Mouse (Mus musculus): ENCODE results near the gene Car1.
"Not testable (repeated sequence)": the region's sequence is repeated elsewhere in the genome, so short reads cannot be mapped to it uniquely, and the experiment has no call there.

The Car1 gene
- long read RNA-seq, experiment 1: 0 reads
- long read RNA-seq, experiment 2: 0 reads

- intact Hi-C loops (cut with DNase I): no loop called here
Observed at GRCm38 (mm10) chr3:14808211-14808610, at the start of gene Car1. TSS of gene Car1 (minus strand) at chr3:14808368.

GRCm38 (mm10) chr3:14857874-14858273, 49.7 kb upstream of the Car1 start:
- intact Hi-C loops (cut with DNase I): no loop called here

DNA sequence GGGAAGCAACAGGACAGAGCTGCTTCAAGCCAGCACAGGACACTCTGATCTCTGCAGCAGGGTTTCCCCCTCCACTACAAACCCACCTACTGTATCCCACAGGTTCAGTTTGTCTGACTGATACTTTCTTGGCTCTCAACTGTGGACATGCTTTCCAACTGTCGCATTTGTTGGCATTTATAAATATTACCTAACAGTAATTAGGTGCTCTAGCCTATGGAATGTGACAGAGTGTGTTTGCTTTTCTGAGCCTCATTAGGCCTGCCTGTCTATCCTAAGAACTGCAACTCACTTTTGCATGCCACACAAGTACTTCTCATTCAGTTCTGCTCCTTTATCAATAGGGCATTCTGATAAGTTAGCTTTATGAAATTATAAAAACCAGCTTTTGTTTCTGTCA, 46.3 kb upstream of the Car1 start:
- intact Hi-C loops (cut with DNase I): no loop called here

- intact Hi-C loops (cut with DNase I): no loop called here
Observed at GRCm38 (mm10) chr3:14853966-14854365, 45.8 kb upstream of the Car1 start.

DNA sequence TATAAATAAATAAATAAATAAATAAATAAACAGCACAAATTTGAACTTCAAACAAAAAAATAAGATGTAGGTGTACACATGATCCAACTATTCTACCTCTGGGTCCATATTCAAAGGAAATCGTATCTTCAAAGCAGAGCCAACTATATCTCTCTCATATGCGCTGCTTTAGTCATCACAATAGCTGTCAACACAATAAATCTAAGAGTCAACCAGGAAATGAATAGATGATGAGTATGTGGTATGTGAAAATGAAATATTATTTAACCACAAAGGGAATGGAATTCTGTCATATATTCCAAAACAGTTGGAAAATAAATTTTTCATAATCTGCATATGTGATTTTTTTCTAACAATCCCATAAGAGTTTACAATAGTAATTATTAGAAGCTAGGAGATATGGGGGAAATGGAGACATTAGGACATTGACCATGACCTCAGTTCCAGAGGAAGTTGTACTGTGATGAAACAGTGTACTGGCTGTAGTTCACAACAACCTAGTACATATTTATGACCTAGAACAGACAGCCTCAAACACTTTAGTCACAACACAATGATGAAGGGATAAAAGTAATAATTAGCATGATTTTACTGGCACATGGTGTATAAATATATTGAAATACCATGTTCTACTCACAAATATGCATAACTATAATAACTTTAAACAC, 40.6 kb upstream of the Car1 start:
- intact Hi-C loops (cut with DNase I): no loop called here

GRCm38 (mm10) chr3:14839466-14840118, 31.4 kb upstream of the Car1 start:
- intact Hi-C loops (cut with DNase I): no loop called here

DNA sequence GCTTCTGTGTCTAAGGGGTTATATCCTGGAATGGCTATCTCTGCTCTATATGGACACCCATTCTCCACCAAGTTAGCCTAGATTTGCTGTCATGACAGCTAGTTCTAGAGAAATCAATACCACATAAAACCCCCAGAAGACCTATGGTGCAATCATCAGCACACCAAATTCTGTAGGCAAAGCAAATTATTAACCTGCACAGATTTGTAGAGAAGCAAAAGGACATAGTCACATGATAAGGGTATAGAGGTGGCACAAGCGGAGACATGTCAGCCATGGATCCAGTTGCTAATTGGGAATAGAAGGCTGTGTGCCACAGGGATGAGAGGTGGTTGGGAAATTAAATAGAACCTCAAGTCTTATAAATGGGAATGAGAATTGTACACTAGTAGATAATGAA, 30.8 kb upstream of the Car1 start:
- intact Hi-C loops (cut with DNase I): no loop called here

GRCm38 (mm10) chr3:14832766-14833165, 24.6 kb upstream of the Car1 start:
- intact Hi-C loops (cut with DNase I): no loop called here

GRCm38 (mm10) chr3:14831219-14831835, 23.2 kb upstream of the Car1 start:
- intact Hi-C loops (cut with DNase I): no loop called here

GRCm38 (mm10) chr3:14828896-14829295, 20.7 kb upstream of the Car1 start:
- intact Hi-C loops (cut with DNase I): no loop called here

- intact Hi-C loops (cut with DNase I): no loop called here
Observed at GRCm38 (mm10) chr3:14819844-14820504, 11.8 kb upstream of the Car1 start.

DNA sequence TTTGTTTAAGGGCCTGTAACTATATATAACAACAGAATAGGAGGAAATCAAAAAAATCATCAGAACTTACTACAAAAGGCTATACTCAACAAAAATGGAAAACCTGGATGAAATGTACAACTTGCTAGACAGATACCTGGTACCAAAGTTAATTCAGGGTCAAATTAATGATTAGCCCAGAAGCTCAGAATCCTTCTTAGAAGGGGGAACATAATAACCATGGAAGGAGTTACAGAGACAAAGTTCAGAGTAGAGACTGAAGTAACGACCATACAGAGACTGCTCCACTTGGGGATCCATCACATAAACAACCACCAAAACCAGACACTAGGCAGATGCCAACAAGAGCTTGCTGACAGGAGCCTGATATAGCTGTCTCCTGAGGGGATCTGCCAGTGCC, 7.2 kb upstream of the Car1 start:
- intact Hi-C loops (cut with DNase I): not testable (repeated sequence)

DNA sequence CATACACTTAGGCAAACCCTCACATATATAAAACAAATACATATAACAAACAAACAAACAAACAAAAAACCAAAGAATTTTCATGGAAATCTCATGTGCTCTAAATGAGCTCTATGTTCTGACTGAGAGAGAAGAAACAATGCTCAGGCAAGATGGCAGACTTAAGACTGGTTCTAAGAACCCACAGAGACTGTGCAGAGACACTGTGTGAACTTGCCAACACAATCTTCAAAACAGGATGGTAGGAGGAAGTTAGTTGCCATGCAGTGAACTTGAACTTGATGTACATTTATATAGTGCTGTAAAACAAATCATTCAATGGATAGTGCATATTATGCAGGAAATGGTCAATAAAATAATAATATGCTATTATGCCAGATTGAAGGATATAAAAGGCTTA, 1.5 kb downstream of the Car1 start:
- intact Hi-C loops (cut with DNase I): no loop called here

DNA sequence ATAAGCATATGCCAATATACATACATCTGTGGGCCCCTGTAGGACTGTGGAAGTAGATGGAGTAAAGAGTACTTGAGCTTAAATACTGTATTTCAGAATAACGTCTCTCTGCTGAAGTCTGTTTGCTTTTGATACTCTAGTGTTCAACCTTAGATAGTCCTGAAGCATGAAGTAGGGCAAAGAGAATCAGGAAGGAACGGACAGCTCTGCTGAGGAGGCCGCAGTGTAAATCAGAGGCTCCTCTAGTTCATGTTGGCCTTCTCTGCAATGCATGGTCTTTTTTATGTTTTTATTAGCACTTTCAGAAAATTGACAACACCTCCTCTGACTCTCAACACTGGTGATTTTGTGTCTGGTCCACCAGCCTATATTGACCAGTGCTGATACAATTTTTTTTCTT, 2.2 kb downstream of the Car1 start:
- intact Hi-C loops (cut with DNase I): no loop called here

DNA sequence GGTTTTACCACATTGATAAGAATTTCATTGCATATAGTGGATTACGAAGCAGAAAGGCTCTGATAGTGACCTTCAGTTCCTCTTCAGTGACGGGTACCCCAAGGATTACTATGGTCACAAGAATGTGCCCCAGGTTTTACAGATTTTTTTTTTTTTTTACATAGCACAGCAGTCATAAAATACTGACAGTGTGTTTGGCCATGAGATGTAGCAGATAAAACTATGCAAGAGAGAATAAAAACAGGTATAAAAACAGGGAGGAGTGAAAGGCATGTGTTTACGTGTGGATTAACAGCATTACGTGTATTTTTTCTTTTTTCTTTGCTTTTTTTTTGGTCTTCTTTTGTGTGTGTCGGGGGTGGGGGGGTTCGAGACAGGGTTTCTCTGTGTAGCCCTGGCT, 3.3 kb downstream of the Car1 start:
- intact Hi-C loops (cut with DNase I): no loop called here

DNA sequence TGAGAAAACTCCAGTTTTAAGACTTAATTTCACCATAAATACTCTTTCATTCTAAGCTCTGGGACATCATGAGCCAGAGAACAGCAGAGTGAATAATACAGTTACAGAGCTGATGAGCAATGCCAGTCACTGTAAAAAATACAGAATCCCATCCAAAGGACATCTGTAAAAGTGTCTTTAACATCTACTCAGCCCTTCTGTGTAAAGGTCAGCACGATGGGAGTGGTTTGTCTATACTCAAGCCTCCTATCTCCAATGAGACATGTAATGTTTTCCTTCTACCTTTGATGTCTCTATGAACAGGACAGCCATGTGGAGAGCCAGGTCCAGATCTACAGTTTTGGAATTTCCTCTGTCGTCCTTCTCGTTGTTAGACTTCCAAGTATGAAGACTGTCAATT, 11.1 kb downstream of the Car1 start:
- intact Hi-C loops (cut with DNase I): no loop called here

GRCm38 (mm10) chr3:14795292-14796020, 12.7 kb downstream of the Car1 start:
- intact Hi-C loops (cut with DNase I): no loop called here

GRCm38 (mm10) chr3:14792032-14792431, 16.1 kb downstream of the Car1 start:
- intact Hi-C loops (cut with DNase I): no loop called here

DNA sequence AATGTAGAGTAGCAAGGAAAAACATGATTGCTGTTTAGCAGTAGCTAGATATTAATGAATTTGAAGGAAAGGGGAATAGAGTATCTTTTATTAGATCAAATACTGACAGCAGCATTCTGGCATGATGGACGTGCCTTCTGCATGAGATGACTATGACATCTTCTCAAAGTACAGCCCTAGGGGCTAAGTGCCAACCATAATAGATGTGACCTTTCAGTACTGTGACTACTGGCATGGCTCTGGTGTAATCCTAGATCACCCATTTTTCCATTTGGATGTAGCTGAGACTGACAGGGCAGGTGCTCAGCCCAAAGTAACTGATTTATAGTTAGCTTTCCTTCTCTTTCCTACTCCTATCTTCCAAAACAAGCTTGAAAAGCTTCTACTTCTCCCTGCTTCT, 20.6 kb downstream of the Car1 start:
- intact Hi-C loops (cut with DNase I): no loop called here

- intact Hi-C loops (cut with DNase I): no loop called here
Observed at GRCm38 (mm10) chr3:14787136-14787535, 21.0 kb downstream of the Car1 start.

DNA sequence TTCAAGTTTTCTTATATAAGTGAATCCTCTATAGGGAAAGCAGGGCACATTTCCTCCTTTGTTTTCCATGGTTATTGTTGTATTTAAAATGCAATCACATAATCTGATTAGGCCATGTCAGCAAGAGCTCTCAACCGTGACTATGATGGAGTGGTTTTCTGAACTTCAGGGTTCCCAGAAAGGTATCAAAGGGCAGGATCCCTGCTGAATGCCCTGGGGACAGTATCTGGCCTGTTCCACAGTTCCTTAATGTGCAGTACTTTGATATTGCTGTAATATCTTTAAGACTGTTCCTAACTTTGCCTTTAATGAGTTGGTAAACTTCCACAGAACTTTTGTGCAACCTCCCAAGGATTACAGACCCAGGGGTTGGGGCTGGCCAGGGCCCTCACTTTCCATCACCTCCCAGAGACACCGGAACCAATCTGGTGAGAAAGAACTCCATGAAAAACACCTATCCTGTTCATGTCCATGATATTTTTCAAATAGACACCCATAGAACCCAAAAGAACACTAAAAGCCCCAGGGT, 21.6 kb downstream of the Car1 start:
- intact Hi-C loops (cut with DNase I): no loop called here
